ENCODE assay signal across 8 mouse cellular contexts in genomic region chr9:88437342-88438236, GRCm38 (mm10). TPM values are rescaled to one million over a fixed set of nuclear protein-coding genes. Genes with fewer than 3 reads are reported as not detected.
DNase-seq lines count a peak whose midpoint lies in the region; ATAC-seq and TF ChIP-seq lines count a peak whose summit lies in the region.

No protein-coding gene starts in this region.

- H3K27me3 ChIP-seq in heart, embryonic 10.5 days (ENCODE audit: insufficient read depth, poor library complexity, severe bottlenecking), result no peaks in the 10 kb centered on the region
- H3K27me3 ChIP-seq in C2C12 (ENCODE audit: control insufficient read depth, insufficient read depth, insufficient read length), result no peaks in the 10 kb centered on the region
- no peaks in the 10 kb centered on the region for H3K27me3 ChIP-seq in forebrain, embryonic 11.5 days (ENCODE audit: control insufficient read depth, insufficient read depth, low read length)
- no peaks in the 10 kb centered on the region for H3K27me3 ChIP-seq in liver, embryonic 14.5 days (ENCODE audit: control insufficient read depth, insufficient read depth, low read length)

- TF ChIP-seq EP300 in liver, embryonic 14.5 days (IDR thresholded peaks at IDR 0.05; ENCODE audit: low read depth), result no peak

- peak overlapping the region; percentile 90; the same call in 1 of the 2 replicates for H3K27ac ChIP-seq in heart, embryonic 10.5 days
- H3K27ac ChIP-seq in forebrain, embryonic 11.5 days (ENCODE audit: low read depth, low read length), result no peak overlapping the region
- H3K27ac ChIP-seq in liver, embryonic 14.5 days, result peak overlapping the region; percentile 80; the same call in 1 of the 2 replicates

- TF ChIP-seq CTCF in C2C12 (IDR thresholded peaks at IDR 0.05; ENCODE audit: control insufficient read depth, insufficient read depth, insufficient read length), result no peak
- no peak for TF ChIP-seq CTCF in liver, embryonic 14.5 days (IDR thresholded peaks at IDR 0.05; ENCODE audit: low read depth)

- no peaks in the 10 kb centered on the region for H3K36me3 ChIP-seq in heart, embryonic 10.5 days
- no peaks in the 10 kb centered on the region for H3K36me3 ChIP-seq in C2C12 (ENCODE audit: control insufficient read depth, insufficient read depth)
- no peaks in the 10 kb centered on the region for H3K36me3 ChIP-seq in forebrain, embryonic 11.5 days (ENCODE audit: control insufficient read depth, insufficient read depth, low read length)
- H3K36me3 ChIP-seq in liver, embryonic 14.5 days (replicated peaks; ENCODE audit: control insufficient read depth, insufficient read depth, low read depth), result no peaks in the 10 kb centered on the region

- peaks cover 25% of the 10 kb centered on the region for H3K79me2 ChIP-seq in C2C12 (ENCODE audit: control insufficient read depth, insufficient read depth)

- H3K9me3 ChIP-seq in heart, embryonic 10.5 days, result no peaks in the 10 kb centered on the region
- no peaks in the 10 kb centered on the region for H3K9me3 ChIP-seq in forebrain, embryonic 11.5 days (ENCODE audit: control insufficient read depth, low read length)
- H3K9me3 ChIP-seq in liver, embryonic 14.5 days (ENCODE audit: control insufficient read depth, low read length), result no peaks in the 10 kb centered on the region

- no peak for DNase-seq in heart, embryonic 10.5 days (ENCODE audit: low spot score)
- no peak for DNase-seq in heart, postnatal 36 days
- no peak for DNase-seq in forebrain, embryonic 11.5 days (ENCODE audit: low spot score)
- DNase-seq in liver, embryonic 14.5 days (ENCODE audit: low read depth in 3 of 3, low spot score in 3 of 3), result no peak
- no peak for DNase-seq in layer of hippocampus, postnatal 36 days
- DNase-seq in gastrocnemius, postnatal 36 days, result no peak
- no peak for DNase-seq in adrenal gland, postnatal 36 days

- WGBS in heart, embryonic 10.5 days, result 53% methylated on average over 10 of the region's 10 CpGs
- WGBS in forebrain, embryonic 11.5 days, result 62% methylated on average over 10 of the region's 10 CpGs
- WGBS in liver, embryonic 14.5 days (ENCODE audit: insufficient replicate concordance), result 30% methylated on average over 10 of the region's 10 CpGs

- intact Hi-C loops in heart, postnatal 36 days (cut with DNase I), result loop anchor here (2.0 kb wide), 2 partner anchors 43 to 109 kb away; no protein-coding TSS in a partner anchor
- intact Hi-C loops in gastrocnemius, postnatal 36 days (cut with DNase I), result loop anchor here (2.0 kb wide), 1 partner anchor 85 kb away; no protein-coding TSS in a partner anchor

- H3ac ChIP-seq in C2C12 (ENCODE audit: control insufficient read depth, insufficient read length, low read depth), result no peak overlapping the region

- peak overlapping the region; percentile 97 for H3K4me2 ChIP-seq in forebrain, embryonic 11.5 days (ENCODE audit: low read depth, low read length, severe bottlenecking)
- peak overlapping the region; percentile 94 for H3K4me2 ChIP-seq in liver, embryonic 14.5 days (ENCODE audit: low read depth)

- H3K4me1 ChIP-seq in heart, embryonic 10.5 days, result peaks cover 11% of the 10 kb centered on the region; the same call in 1 of the 2 replicates
- no peaks in the 10 kb centered on the region for H3K4me1 ChIP-seq in forebrain, embryonic 11.5 days (replicated peaks; ENCODE audit: control insufficient read depth, insufficient read depth, low read length)
- H3K4me1 ChIP-seq in liver, embryonic 14.5 days (replicated peaks; ENCODE audit: control insufficient read depth in 2 of 2, insufficient read depth in 2 of 2, low read length in 1 of 2), result peaks cover 9 to 10% of the 10 kb centered on the region in 2 experiments

- peak overlapping the region; percentile 80 for H3K4me3 ChIP-seq in heart, embryonic 10.5 days
- H3K4me3 ChIP-seq in C2C12 (ENCODE audit: insufficient read depth, poor library complexity, severe bottlenecking), result peak overlapping the region; percentile 63
- peak overlapping the region; percentile 70 for H3K4me3 ChIP-seq in forebrain, embryonic 11.5 days (ENCODE audit: low read depth, low read length)
- H3K4me3 ChIP-seq in liver, embryonic 14.5 days (ENCODE audit: insufficient read depth in 1 of 2, low read depth in 2 of 2, low read length in 2 of 2), result peak overlapping the region; percentile 68 to 83

- peaks cover 8% of the 10 kb centered on the region for H3K79me3 ChIP-seq in C2C12 (ENCODE audit: low read depth)

- peak overlapping the region; percentile 82; the same call in 1 of the 2 replicates for H3K9ac ChIP-seq in forebrain, embryonic 11.5 days (ENCODE audit: low read length)
- peak overlapping the region; percentile 89 for H3K9ac ChIP-seq in liver, embryonic 14.5 days (replicated peaks)

- no peak for ATAC-seq in forebrain, embryonic 11.5 days (replicated peaks; ENCODE audit: low FRiP score)
- ATAC-seq in liver, embryonic 14.5 days (ENCODE audit: insufficient read depth), result no peak

TF ChIP-seq in C2C12, 6 proteins besides CTCF, POLR2A, EP300 and RAD21:
- TF ChIP-seq MYOD1 (IDR thresholded peaks at IDR 0.05; ENCODE audit: control insufficient read depth, insufficient read length, low read depth) (no peak), MYOG (IDR thresholded peaks at IDR 0.05; ENCODE audit: control insufficient read depth, extremely low read depth, insufficient read length) (no peak), USF1 (IDR thresholded peaks at IDR 0.05; ENCODE audit: low read depth) (no peak), CEBPB (IDR thresholded peaks at IDR 0.05; ENCODE audit: low read depth) (no peak), FOSL1 (IDR thresholded peaks at IDR 0.05; ENCODE audit: insufficient read depth, low read length, poor library complexity, severe bottlenecking) (no peak), MAX (IDR thresholded peaks at IDR 0.05) (no peak)

RNA-seq across cellular contexts. Expression of gene Snx14, which starts 1.2 kb away (rescaled TPM):
- polyA plus RNA-seq in heart, embryonic 10.5 days (2016; fragmentation: Nextera tagmentation; extraction: Ambion mirVana), result 25.4 and 29.9 TPM in 2 replicates
- 10 to 100 TPM; 22.7 to 24.0 TPM for total RNA-seq in heart, postnatal 36 days (2021)
- 6.6 TPM for polyA plus RNA-seq in C2C12 (2012; fragmentation: generic; extraction: Trizol)
- 21.7 and 22.8 TPM in 2 replicates for polyA plus RNA-seq in forebrain, embryonic 11.5 days (2014; fragmentation: Nextera tagmentation; extraction: Ambion mirVana)
- 4.8 and 8.6 TPM in 2 replicates for polyA plus RNA-seq in liver, embryonic 14.5 days (2012; rRNA removed)
- polyA plus RNA-seq in liver, embryonic 14.5 days (2014; fragmentation: Nextera tagmentation; extraction: Ambion mirVana), result 9.9 and 10.1 TPM in 2 replicates
- total RNA-seq in layer of hippocampus, postnatal 36 days (2021), result 10 to 100 TPM; 49.9 to 52.9 TPM
- 10 to 100 TPM in 1 of 2 experiments, 1 to 10 TPM in 1; 9.9 to 11.9 TPM for total RNA-seq in gastrocnemius, postnatal 36 days (2021)
- 10 to 100 TPM; 44.5 to 59.5 TPM for total RNA-seq in adrenal gland, postnatal 36 days (2021)

RNA-seq across cellular contexts. Expression of gene Gm20537, which starts 18.8 kb away (rescaled TPM):
- 0.58 and 0.78 TPM in 2 replicates for polyA plus RNA-seq in heart, embryonic 10.5 days (2016; fragmentation: Nextera tagmentation; extraction: Ambion mirVana)
- 1 to 10 TPM in 1 of 2 experiments, not detected in 1; 1.7 TPM for total RNA-seq in heart, postnatal 36 days (2021)
- polyA plus RNA-seq in C2C12 (2012; fragmentation: generic; extraction: Trizol), result not detected
- 0.41 and 0.75 TPM in 2 replicates for polyA plus RNA-seq in forebrain, embryonic 11.5 days (2014; fragmentation: Nextera tagmentation; extraction: Ambion mirVana)
- polyA plus RNA-seq in liver, embryonic 14.5 days (2012; rRNA removed), result 0.06 and 0.57 TPM in 2 replicates
- polyA plus RNA-seq in liver, embryonic 14.5 days (2014; fragmentation: Nextera tagmentation; extraction: Ambion mirVana), result 0.20 TPM in 1 of 2 replicates, not detected in the other
- not detected for total RNA-seq in layer of hippocampus, postnatal 36 days (2021)
- total RNA-seq in gastrocnemius, postnatal 36 days (2021), result under 1 TPM; 0.44 to 0.77 TPM
- under 1 TPM in 1 of 2 experiments, not detected in 1; 0.73 TPM for total RNA-seq in adrenal gland, postnatal 36 days (2021)

RNA-seq across cellular contexts. Expression of gene Syncrip, which starts 44.8 kb away (rescaled TPM):
- polyA plus RNA-seq in heart, embryonic 10.5 days (2016; fragmentation: Nextera tagmentation; extraction: Ambion mirVana), result 78.4 and 96.1 TPM in 2 replicates
- total RNA-seq in heart, postnatal 36 days (2021), result 10 to 100 TPM; 59.9 to 63.2 TPM
- 66.9 TPM for polyA plus RNA-seq in C2C12 (2012; fragmentation: generic; extraction: Trizol)
- polyA plus RNA-seq in forebrain, embryonic 11.5 days (2014; fragmentation: Nextera tagmentation; extraction: Ambion mirVana), result 141 and 148 TPM in 2 replicates
- 10.7 and 24.3 TPM in 2 replicates for polyA plus RNA-seq in liver, embryonic 14.5 days (2012; rRNA removed)
- polyA plus RNA-seq in liver, embryonic 14.5 days (2014; fragmentation: Nextera tagmentation; extraction: Ambion mirVana), result 47.0 and 53.4 TPM in 2 replicates
- 10 to 100 TPM; 69.5 to 70.8 TPM for total RNA-seq in layer of hippocampus, postnatal 36 days (2021)
- total RNA-seq in gastrocnemius, postnatal 36 days (2021), result 10 to 100 TPM; 34.9 to 55.0 TPM
- 10 to 100 TPM; 80.5 to 84.8 TPM for total RNA-seq in adrenal gland, postnatal 36 days (2021)
